Mouse (Mus musculus) intestine, postnatal 0 days (tissue): ENCODE measurements around the gene Trim44. TPM values are rescaled to one million over a fixed set of nuclear protein-coding genes. Genes with fewer than 3 reads are reported as not detected.

Experiments used
- ATAC-seq: fragments of 200-750 bp; cut with Nextera tagmentation; 2 replicates; pipeline ENCODE4 v1.8.0; 2017; ENCODE audit warnings: mild to moderate bottlenecking, moderate TSS enrichment, moderate library complexity
- H3K27ac ChIP-seq: fragments of 300-500 bp; sonication (generic); 2 replicates; pipeline ENCODE4 v1.5.1; 2014; ENCODE audit warnings: mild to moderate bottlenecking, low read depth, low read length, moderate library complexity
- H3K27me3 ChIP-seq: fragments of 300-500 bp; sonication (generic); replicated peaks from 2 replicates; pipeline ENCODE4 v1.6.1; 2014; ENCODE audit warnings: low read length, mixed read lengths; ENCODE audit not compliant: control insufficient read depth, insufficient read depth
- H3K36me3 ChIP-seq: fragments of 300-500 bp; sonication (generic); 2 replicates; pipeline ENCODE4 v1.6.1; 2014; ENCODE audit warnings: mild to moderate bottlenecking, moderate library complexity; ENCODE audit not compliant: control insufficient read depth, insufficient read depth
- H3K4me1 ChIP-seq: fragments of 300-500 bp; sonication (generic); replicated peaks from 2 replicates; pipeline ENCODE4 v1.6.1; 2014; ENCODE audit warnings: antibody characterized with exemption, low read length, mixed read lengths; ENCODE audit not compliant: control insufficient read depth, insufficient read depth
- H3K4me2 ChIP-seq: fragments of 300-500 bp; sonication (generic); replicated peaks from 2 replicates; pipeline ENCODE4 v1.6.1; 2014; ENCODE audit warnings: low read depth, mild to moderate bottlenecking, moderate library complexity
- H3K4me3 ChIP-seq: fragments of 300-500 bp; sonication (generic); 2 replicates; pipeline ENCODE4 v1.5.1; 2014; ENCODE audit warnings: low read depth, low read length
- H3K9ac ChIP-seq: fragments of 300-500 bp; sonication (generic); 2 replicates; pipeline ENCODE4 v1.6.1; 2014; ENCODE audit warnings: mild to moderate bottlenecking, low read depth, low read length
- H3K9me3 ChIP-seq: fragments of 300-500 bp; sonication (generic); 2 replicates; pipeline ENCODE4 v1.6.1; 2016; ENCODE audit warnings: mixed run types; ENCODE audit not compliant: control insufficient read depth
- CTCF ChIP-seq: sonication (generic); IDR thresholded peaks from 2 replicates; pipeline ENCODE4 v1.5.1; 2016; ENCODE audit warnings: low read depth, mild to moderate bottlenecking, control low read depth, antibody characterized with exemption, moderate library complexity
- WGBS: fragments of 180-500 bp; shearing (Covaris S2); extraction: QIAGEN DNeasy Blood & Tissue Kit; methylation state at CpG from one replicate; pipeline ENCODE4 v1.1.7; 2014; 5-methylcytosine and 5-hydroxymethylcytosine counted together
- polyA plus RNA-seq: library from polyadenylated mRNA; unstranded; fragments of >200 nt; fragmentation: Nextera tagmentation; extraction: Ambion mirVana; gene quantifications from 2 replicates; pipeline ENCODE4 v1.2.1, GENCODE M21; 2015

The Trim44 gene
- polyA plus RNA-seq, 1 experiment from 2014 or later: 12.3 TPM

- no peak for TF ChIP-seq CTCF
- Histone ChIP-seq H3K9me3 (no peaks in the 10 kb centered on the region), H3K4me3 (no peak overlapping the region), H3K9ac (no peak overlapping the region), H3K27ac (no peak overlapping the region), H3K4me2 (no peak overlapping the region), H3K27me3 (no peaks in the 10 kb centered on the region), H3K4me1 (no peaks in the 10 kb centered on the region), H3K36me3 (no peaks in the 10 kb centered on the region)
- 90% methylated on average over 1 of the region's 1 CpGs for WGBS
- no peak for ATAC-seq
These were observed 94.7 kb downstream of the Trim44 start for GRCm38 (mm10) chr2:102312903-102313302.

- 60% methylated on average over 2 of the region's 2 CpGs for WGBS
These were observed 104.4 kb downstream of the Trim44 start for GRCm38 (mm10) chr2:102303274-102303673.

GRCm38 (mm10) chr2:102302532-102302931, 105.1 kb downstream of the Trim44 start:
- Histone ChIP-seq H3K4me2 (no peak overlapping the region), H3K9me3 (no peaks in the 10 kb centered on the region), H3K4me3 (no peak overlapping the region), H3K27me3 (no peaks in the 10 kb centered on the region), H3K4me1 (peaks cover 3% of the 10 kb centered on the region; the same call in 1 of the 2 replicates), H3K27ac (no peak overlapping the region), H3K36me3 (peaks cover 2% of the 10 kb centered on the region; the same call in 1 of the 2 replicates), H3K9ac (no peak overlapping the region)
- ATAC-seq: no peak
- TF ChIP-seq CTCF: no peak
- WGBS: 100% methylated on average over 1 of the region's 1 CpGs

More at GRCm38 (mm10) chr2:102303274-102303673, 104.4 kb downstream of the Trim44 start:
- no peak overlapping the region for H3K4me2 ChIP-seq
- no peaks in the 10 kb centered on the region for H3K27me3 ChIP-seq
- H3K36me3 ChIP-seq: peaks cover 2% of the 10 kb centered on the region; the same call in 1 of the 2 replicates
- H3K4me1 ChIP-seq: peaks cover 3% of the 10 kb centered on the region; the same call in 1 of the 2 replicates
- H3K4me3 ChIP-seq: no peak overlapping the region
- no peak for TF ChIP-seq CTCF
- ATAC-seq: no peak
- H3K9ac ChIP-seq: no peak overlapping the region
- H3K9me3 ChIP-seq: no peaks in the 10 kb centered on the region
- H3K27ac ChIP-seq: no peak overlapping the region

- Histone ChIP-seq H3K36me3 (no peaks in the 10 kb centered on the region), H3K4me2 (no peak overlapping the region), H3K27ac (no peak overlapping the region), H3K27me3 (no peaks in the 10 kb centered on the region), H3K4me1 (no peaks in the 10 kb centered on the region), H3K9ac (no peak overlapping the region), H3K9me3 (no peaks in the 10 kb centered on the region), H3K4me3 (no peak overlapping the region)
- no peak for TF ChIP-seq CTCF
- WGBS: 32% methylated on average over 6 of the region's 6 CpGs
- no peak for ATAC-seq
These were observed 112.8 kb downstream of the Trim44 start for GRCm38 (mm10) chr2:102294827-102295270.

GRCm38 (mm10) chr2:102293181-102293580, 114.4 kb downstream of the Trim44 start:
- Histone ChIP-seq H3K36me3 (no peaks in the 10 kb centered on the region), H3K4me1 (no peaks in the 10 kb centered on the region), H3K9ac (no peak overlapping the region), H3K27ac (no peak overlapping the region), H3K4me3 (no peak overlapping the region), H3K27me3 (no peaks in the 10 kb centered on the region), H3K9me3 (no peaks in the 10 kb centered on the region), H3K4me2 (no peak overlapping the region)
- no peak for TF ChIP-seq CTCF
- WGBS: 48% methylated on average over 1 of the region's 1 CpGs
- no peak for ATAC-seq

- no peak for ATAC-seq
- no peaks in the 10 kb centered on the region for H3K36me3 ChIP-seq
- no peaks in the 10 kb centered on the region for H3K4me1 ChIP-seq
- H3K4me2 ChIP-seq: no peak overlapping the region
- H3K4me3 ChIP-seq: no peak overlapping the region
- H3K27ac ChIP-seq: no peak overlapping the region
- WGBS: 63% methylated on average over 1 of the region's 1 CpGs
- no peak overlapping the region for H3K9ac ChIP-seq
- no peak for TF ChIP-seq CTCF
- H3K9me3 ChIP-seq: no peaks in the 10 kb centered on the region
- no peaks in the 10 kb centered on the region for H3K27me3 ChIP-seq
These were observed 115.6 kb downstream of the Trim44 start for GRCm38 (mm10) chr2:102292051-102292450.

GRCm38 (mm10) chr2:102291533-102291932, 116.1 kb downstream of the Trim44 start:
- Histone ChIP-seq H3K36me3 (no peaks in the 10 kb centered on the region), H3K4me3 (no peak overlapping the region), H3K27ac (no peak overlapping the region), H3K9ac (no peak overlapping the region), H3K27me3 (no peaks in the 10 kb centered on the region), H3K4me1 (no peaks in the 10 kb centered on the region), H3K4me2 (no peak overlapping the region), H3K9me3 (no peaks in the 10 kb centered on the region)
- no peak for TF ChIP-seq CTCF
- WGBS: 80% methylated on average over 2 of the region's 2 CpGs
- ATAC-seq: no peak
